Mouse (Mus musculus) lung, postnatal 0 days (tissue): Measurements from ENCODE around the gene Kif2a. TPM values are rescaled to one million over a fixed set of nuclear protein-coding genes. Genes with fewer than 3 reads are reported as not detected.
A peak's percentile ranks its signal among the peaks of the same experiment; 100 is the strongest.

Experiments
- ATAC-seq: fragments of 200-750 bp; cut with Nextera tagmentation; 2 replicates; pipeline ENCODE4 v1.8.0; 2017; ENCODE audit warnings: moderate library complexity
- DNase-seq: peaks from one replicate; pipeline ENCODE4 v3.0.0-alpha.2; 2016; ENCODE audit warnings: low spot score
- H3K27ac ChIP-seq: fragments of 300-500 bp; sonication (generic); 2 replicates; pipeline ENCODE4 v1.5.1; 2014; ENCODE audit warnings: antibody characterized with exemption, mild to moderate bottlenecking, low read length, mixed read lengths
- H3K27me3 ChIP-seq: fragments of 300-500 bp; sonication (generic); replicated peaks from 2 replicates; pipeline ENCODE4 v1.6.1; 2014; ENCODE audit warnings: low read length, mixed read lengths; ENCODE audit not compliant: insufficient read depth
- H3K36me3 ChIP-seq: fragments of 300-500 bp; sonication (generic); 2 replicates; pipeline ENCODE4 v1.6.1; 2014; ENCODE audit warnings: low read length, mixed read lengths; ENCODE audit not compliant: insufficient read depth
- H3K4me1 ChIP-seq: fragments of 300-500 bp; sonication (generic); 2 replicates; pipeline ENCODE4 v1.6.1; 2014; ENCODE audit warnings: antibody characterized with exemption, low read depth, low read length, mixed read lengths; ENCODE audit not compliant: insufficient read depth
- H3K4me2 ChIP-seq: fragments of 300-500 bp; sonication (generic); replicated peaks from 2 replicates; pipeline ENCODE4 v1.6.1; 2014; ENCODE audit warnings: low read depth, mild to moderate bottlenecking, low read length, moderate library complexity, mixed read lengths
- H3K4me3 ChIP-seq: fragments of 300-500 bp; sonication (generic); 2 replicates; pipeline ENCODE4 v1.5.1; 2014; ENCODE audit warnings: low read depth, low read length
- H3K9ac ChIP-seq: fragments of 300-500 bp; sonication (generic); replicated peaks from 2 replicates; pipeline ENCODE4 v1.6.1; 2014; ENCODE audit warnings: low read depth, mild to moderate bottlenecking
- H3K9me3 ChIP-seq: fragments of 300-500 bp; sonication (generic); 2 replicates; pipeline ENCODE4 v1.6.1; 2016; ENCODE audit warnings: low read length, mixed read lengths
- CTCF ChIP-seq: IDR thresholded peaks from 2 replicates; pipeline ENCODE4 v1.5.1; 2016; ENCODE audit warnings: antibody characterized with exemption, mild to moderate bottlenecking
- EP300 ChIP-seq: IDR thresholded peaks from 2 replicates; pipeline ENCODE4 v1.6.1; 2016; ENCODE audit warnings: antibody characterized with exemption, mild to moderate bottlenecking, control low read depth
- WGBS: fragments of 180-500 bp; shearing (Covaris S2); extraction: QIAGEN DNeasy Blood & Tissue Kit; methylation state at CpG from one replicate; pipeline ENCODE4 v1.1.7; 2014; 5-methylcytosine and 5-hydroxymethylcytosine counted together
- polyA plus RNA-seq: library from polyadenylated mRNA; unstranded; fragments of >200 nt; fragmentation: Nextera tagmentation; extraction: Ambion mirVana; gene quantifications from 2 replicates; pipeline ENCODE4 v1.2.1, GENCODE M21; 2015

Gene Kif2a
- polyA plus RNA-seq, 1 experiment from 2014 or later: 19.6 TPM

DNA sequence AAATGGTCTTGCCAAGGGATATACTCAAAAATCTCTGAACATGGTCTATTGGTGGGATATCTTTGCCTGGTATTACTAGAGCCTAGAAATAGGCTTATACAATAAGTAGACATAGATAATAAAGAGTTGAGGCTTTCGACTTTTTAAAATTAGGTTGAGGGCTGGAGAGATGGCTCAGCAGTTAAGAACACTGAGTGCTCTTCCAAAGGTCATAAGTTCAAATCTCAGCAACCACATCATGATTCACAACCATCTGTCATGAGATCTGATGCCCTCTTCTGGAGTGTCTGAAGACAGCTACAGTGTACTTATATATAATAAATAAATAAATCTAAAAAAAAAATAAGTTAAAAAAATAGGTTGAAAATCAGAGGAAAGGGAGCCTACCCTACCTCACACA is 79.2 kb downstream of the Kif2a start:
- no peak overlapping the region for H3K4me3 ChIP-seq
- no peaks in the 10 kb centered on the region for H3K36me3 ChIP-seq
- no peaks in the 10 kb centered on the region for H3K4me1 ChIP-seq
- ATAC-seq: no peak
- no peak overlapping the region for H3K9ac ChIP-seq
- DNase-seq: no peak
- H3K4me2 ChIP-seq: no peak overlapping the region
- WGBS: 74% methylated on average over 1 of the region's 1 CpGs
- H3K27me3 ChIP-seq: no peaks in the 10 kb centered on the region
- no peak overlapping the region for H3K27ac ChIP-seq
- no peaks in the 10 kb centered on the region for H3K9me3 ChIP-seq
- no peak for TF ChIP-seq CTCF
- no peak for TF ChIP-seq EP300

GRCm38 (mm10) chr13:106941211-106941976 is 80.5 kb downstream of the Kif2a start:
- ATAC-seq (no peak), DNase-seq (peak; percentile 53)
- WGBS: 27% methylated on average over 7 of the region's 7 CpGs
- H3K27me3 ChIP-seq: no peaks in the 10 kb centered on the region
- H3K9me3 ChIP-seq: no peaks in the 10 kb centered on the region
- no peak overlapping the region for H3K4me3 ChIP-seq
- H3K9ac ChIP-seq: no peak overlapping the region
- no peak overlapping the region for H3K4me2 ChIP-seq
- H3K36me3 ChIP-seq: no peaks in the 10 kb centered on the region
- no peaks in the 10 kb centered on the region for H3K4me1 ChIP-seq
- peak; percentile 30; the same call in 1 of the 2 replicates for TF ChIP-seq CTCF
- no peak for TF ChIP-seq EP300
- H3K27ac ChIP-seq: no peak overlapping the region

DNA sequence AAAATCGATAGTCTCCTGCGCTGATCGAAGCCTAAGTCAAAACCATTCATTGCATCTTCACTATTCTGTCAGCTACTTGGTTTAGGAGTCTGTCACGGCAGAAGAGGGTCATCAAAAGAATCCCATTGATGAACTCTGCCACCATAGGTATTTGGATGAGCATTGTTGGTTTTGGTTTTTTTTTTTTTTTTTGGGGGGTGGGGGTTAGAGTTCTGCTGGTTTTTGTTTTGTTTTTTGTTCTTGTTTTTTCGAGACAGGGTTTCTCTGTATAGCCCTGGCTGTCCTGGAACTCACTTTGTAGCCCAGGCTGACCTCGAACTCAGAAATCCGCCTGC is 84.8 kb downstream of the Kif2a start:
- 26% methylated on average over 7 of the region's 7 CpGs for WGBS
- Histone ChIP-seq H3K4me1 (peaks cover 4% of the 10 kb centered on the region; the same call in 1 of the 2 replicates), H3K9me3 (no peaks in the 10 kb centered on the region), H3K27ac (no peak overlapping the region), H3K36me3 (no peaks in the 10 kb centered on the region), H3K4me3 (peak overlapping the region; percentile 95), H3K9ac (no peak overlapping the region), H3K27me3 (no peaks in the 10 kb centered on the region), H3K4me2 (peak overlapping the region; percentile 94)
- ATAC-seq: no peak
- no peak for DNase-seq
- TF ChIP-seq EP300 (no peak), CTCF (no peak)

GRCm38 (mm10) chr13:106936256-106937137 is 85.4 kb downstream of the Kif2a start, which contains the start of gene Ipo11:
Gene Ipo11 (minus strand): TSS chr13:106936958.
- DNase-seq (peak; percentile 98), ATAC-seq (peak; percentile 97)
- peak within 1 kb of the TSS; percentile 75 for H3K27ac ChIP-seq
- H3K4me1 ChIP-seq: peaks cover 4% of the 10 kb centered on the region; the same call in 1 of the 2 replicates
- H3K9me3 ChIP-seq: no peaks in the 10 kb centered on the region
- TF ChIP-seq EP300: no peak
- peak; percentile 4; the same call in 1 of the 2 replicates for TF ChIP-seq CTCF
- H3K4me3 ChIP-seq: peak within 1 kb of the TSS; percentile 95
- peak within 1 kb of the TSS; percentile 94 for H3K4me2 ChIP-seq
- peak within 1 kb of the TSS; percentile 84 for H3K9ac ChIP-seq
- no peaks in the 10 kb centered on the region for H3K27me3 ChIP-seq
- under 1% methylated on average over 78 of the region's 84 CpGs for WGBS
- no peaks in the 10 kb centered on the region for H3K36me3 ChIP-seq

GRCm38 (mm10) chr13:106935871-106936255 is 86.1 kb downstream of the Kif2a start:
- Histone ChIP-seq H3K4me3 (peak overlapping the region; percentile 95), H3K27me3 (no peaks in the 10 kb centered on the region), H3K27ac (peak overlapping the region; percentile 75; the same call in 1 of the 2 replicates), H3K4me1 (peaks cover 4% of the 10 kb centered on the region; the same call in 1 of the 2 replicates), H3K36me3 (no peaks in the 10 kb centered on the region), H3K4me2 (peak overlapping the region; percentile 94), H3K9ac (peak overlapping the region; percentile 84), H3K9me3 (no peaks in the 10 kb centered on the region)
- no peak for DNase-seq
- TF ChIP-seq CTCF (no peak), EP300 (no peak)
- ATAC-seq: no peak
- WGBS: 6% methylated on average over 9 of the region's 9 CpGs

DNA sequence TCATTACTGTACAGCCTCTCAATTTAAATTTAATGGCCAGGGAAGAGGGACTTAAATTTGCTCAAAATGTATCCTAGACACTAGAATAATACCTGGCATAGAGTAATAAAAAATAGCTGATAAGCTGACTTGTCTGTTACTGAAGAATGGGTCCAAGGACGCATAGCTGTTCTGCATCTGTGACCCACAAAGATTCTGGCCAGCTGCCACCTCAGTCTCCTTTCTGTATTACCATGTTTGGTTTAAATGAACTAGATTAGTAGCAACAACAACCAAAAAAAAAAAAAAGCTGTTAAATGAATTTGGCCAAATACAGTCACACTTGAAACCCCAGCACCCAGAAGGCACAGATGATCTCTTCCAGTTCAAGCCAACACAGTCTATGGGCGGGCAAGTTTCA is 92.7 kb downstream of the Kif2a start:
- 84% methylated on average over 2 of the region's 2 CpGs for WGBS
- Histone ChIP-seq H3K9ac (no peak overlapping the region), H3K36me3 (no peaks in the 10 kb centered on the region), H3K4me3 (no peak overlapping the region), H3K27ac (no peak overlapping the region), H3K4me1 (no peaks in the 10 kb centered on the region), H3K4me2 (no peak overlapping the region), H3K27me3 (no peaks in the 10 kb centered on the region), H3K9me3 (no peaks in the 10 kb centered on the region)
- ATAC-seq: no peak
- DNase-seq: no peak
- no peak for TF ChIP-seq CTCF
- TF ChIP-seq EP300: no peak
